Mouse (Mus musculus): ENCODE measurements at regions not wholly inside any gene's neighbourhood (a gene's known extent, or its start where the extent isn't known, plus 50 kb on each side); places are given as distances from the start of the nearest gene placed in this dataset.

- no peak for DNase-seq (ENCODE audit: extremely low spot score)
These were observed 64.1 kb upstream of the Spdye4c start for GRCm38 (mm10) chr2:128526883-128527344.

GRCm38 (mm10) chr2:128536294-128536693 is 54.7 kb upstream of the Spdye4c start:
- no peak for DNase-seq (ENCODE audit: extremely low spot score)

- DNase-seq (ENCODE audit: extremely low spot score) = no peak
These were observed 53.6 kb upstream of the Spdye4c start for GRCm38 (mm10) chr2:128537425-128537824.

- DNase-seq (ENCODE audit: extremely low spot score) = no peak
These were observed 52.3 kb upstream of the Spdye4c start for GRCm38 (mm10) chr2:128538736-128539135.
